Mouse (Mus musculus) Muller cell, postnatal 12 days (primary cell): ENCODE data around the gene Gm21988.
A peak's percentile ranks its signal among the peaks of the same experiment; 100 is the strongest.

Experiments used
- DNase-seq: peaks from one replicate; pipeline ENCODE4 v3.0.0-alpha.2; 2015; ENCODE audit errors: inconsistent ontology term

Gm21988 gene

GRCm38 (mm10) chr11:70239541-70240279, at the start of gene Gm21988, which contains the start of gene Rnasek:
Gm21988 (minus strand) TSS chr11:70239830.
Rnasek (minus strand) TSS chr11:70239842.
- peak; percentile 90 for DNase-seq

- DNase-seq = peak; percentile 25
Observed at GRCm38 (mm10) chr11:70289236-70289635, 49.6 kb upstream of the Gm21988 start.

- no peak for DNase-seq
Observed at GRCm38 (mm10) chr11:70288102-70288501, 48.5 kb upstream of the Gm21988 start.

GRCm38 (mm10) chr11:70285686-70286085, 46.1 kb upstream of the Gm21988 start:
- no peak for DNase-seq

- DNase-seq = no peak
Observed at GRCm38 (mm10) chr11:70284757-70285156, 45.1 kb upstream of the Gm21988 start.

GRCm38 (mm10) chr11:70283666-70284065, 44.0 kb upstream of the Gm21988 start:
- no peak for DNase-seq

GRCm38 (mm10) chr11:70280441-70280840, 40.8 kb upstream of the Gm21988 start:
- DNase-seq = no peak

- DNase-seq = no peak
Observed at GRCm38 (mm10) chr11:70278961-70279360, 39.3 kb upstream of the Gm21988 start.

GRCm38 (mm10) chr11:70271641-70272040, 32.0 kb upstream of the Gm21988 start:
- DNase-seq = no peak

GRCm38 (mm10) chr11:70266405-70266804, 26.8 kb upstream of the Gm21988 start:
- no peak for DNase-seq

- no peak for DNase-seq
Observed at GRCm38 (mm10) chr11:70265819-70266218, 26.2 kb upstream of the Gm21988 start.

GRCm38 (mm10) chr11:70265252-70265651, 25.6 kb upstream of the Gm21988 start:
- no peak for DNase-seq

- peak; percentile 75 for DNase-seq
Observed at GRCm38 (mm10) chr11:70259035-70259434, 19.4 kb upstream of the Gm21988 start.

- DNase-seq = peak; percentile 60
Observed at GRCm38 (mm10) chr11:70254931-70255531, 15.4 kb upstream of the Gm21988 start, which contains the start of gene Alox12. Alox12 (minus strand) TSS chr11:70255353.

GRCm38 (mm10) chr11:70254337-70254736, 14.7 kb upstream of the Gm21988 start:
- DNase-seq = no peak

GRCm38 (mm10) chr11:70251853-70252252, 12.2 kb upstream of the Gm21988 start:
- DNase-seq = no peak

- no peak for DNase-seq
Observed at GRCm38 (mm10) chr11:70250150-70250549, 10.5 kb upstream of the Gm21988 start.

GRCm38 (mm10) chr11:70247136-70247845, 7.7 kb upstream of the Gm21988 start:
- DNase-seq = peak; percentile 36

GRCm38 (mm10) chr11:70242591-70242990, 3.0 kb upstream of the Gm21988 start:
- no peak for DNase-seq

- peak; percentile 33 for DNase-seq
Observed at GRCm38 (mm10) chr11:70238591-70239440, 814 bp downstream of the Gm21988 start.

GRCm38 (mm10) chr11:70237457-70238167, 2.0 kb downstream of the Gm21988 start, which contains the start of gene 0610010K14Rik:
0610010K14Rik (minus strand) TSS chr11:70237914.
- DNase-seq = peak; percentile 98
